Mouse (Mus musculus) stomach, postnatal 0 days (tissue): Measurements from ENCODE around the gene Btbd17. TPM values are rescaled to one million over a fixed set of nuclear protein-coding genes. Genes with fewer than 3 reads are reported as not detected.
A peak's percentile ranks its signal among the peaks of the same experiment; 100 is the strongest.

Experiments
- ATAC-seq: fragments of 200-750 bp; cut with Nextera tagmentation; 2 replicates; pipeline ENCODE4 v1.8.0; 2017; ENCODE audit not compliant: low FRiP score, low TSS enrichment
- DNase-seq: peaks from one replicate; pipeline ENCODE4 v3.0.0-alpha.2; 2016; ENCODE audit warnings: low spot score
- H3K27ac ChIP-seq: fragments of 300-500 bp; sonication (generic); replicated peaks from 2 replicates; pipeline ENCODE4 v1.5.1; 2014; ENCODE audit warnings: mild to moderate bottlenecking, control low read depth
- H3K27me3 ChIP-seq: fragments of 300-500 bp; sonication (generic); 2 replicates; pipeline ENCODE4 v1.6.1; 2014; ENCODE audit warnings: low read length; ENCODE audit not compliant: control insufficient read depth, insufficient read depth
- H3K36me3 ChIP-seq: fragments of 300-500 bp; sonication (generic); 2 replicates; pipeline ENCODE4 v1.6.1; 2014; ENCODE audit warnings: low read length, mixed read lengths; ENCODE audit not compliant: control insufficient read depth, insufficient read depth
- H3K4me1 ChIP-seq: fragments of 300-500 bp; sonication (generic); replicated peaks from 2 replicates; pipeline ENCODE4 v1.6.1; 2014; ENCODE audit warnings: antibody characterized with exemption; ENCODE audit not compliant: control insufficient read depth, insufficient read depth
- H3K4me2 ChIP-seq: fragments of 300-500 bp; sonication (generic); replicated peaks from 2 replicates; pipeline ENCODE4 v1.6.1; 2014; ENCODE audit warnings: low read depth, mild to moderate bottlenecking, control low read depth, moderate library complexity
- H3K4me3 ChIP-seq: fragments of 300-500 bp; sonication (generic); 2 replicates; pipeline ENCODE4 v1.5.1; 2014; ENCODE audit warnings: low read depth, low read length, control low read depth
- H3K9ac ChIP-seq: fragments of 300-500 bp; sonication (generic); 2 replicates; pipeline ENCODE4 v1.6.1; 2014; ENCODE audit warnings: mild to moderate bottlenecking, low read length, control low read depth, mixed read lengths
- H3K9me3 ChIP-seq: fragments of 300-500 bp; sonication (generic); 2 replicates; pipeline ENCODE4 v1.6.1; 2016; ENCODE audit warnings: low read length; ENCODE audit not compliant: control insufficient read depth
- CTCF ChIP-seq: IDR thresholded peaks from 2 replicates; pipeline ENCODE4 v1.5.1; 2016; ENCODE audit warnings: antibody characterized with exemption, low read depth, mild to moderate bottlenecking, moderate library complexity
- EP300 ChIP-seq: optimal IDR thresholded peaks from 2 replicates; pipeline ENCODE3; 2016; ENCODE audit warnings: antibody characterized with exemption
- WGBS: fragments of 180-500 bp; shearing (Covaris S2); extraction: QIAGEN DNeasy Blood & Tissue Kit; methylation state at CpG from one replicate; pipeline ENCODE4 v1.1.7; 2014; 5-methylcytosine and 5-hydroxymethylcytosine counted together
- polyA plus RNA-seq: library from polyadenylated mRNA; unstranded; fragments of >200 nt; fragmentation: Nextera tagmentation; extraction: Ambion mirVana; gene quantifications from 2 replicates; pipeline ENCODE4 v1.2.1, GENCODE M21; 2015

Gene Btbd17
- polyA plus RNA-seq, 1 experiment from 2014 or later, result 0.74 TPM

- WGBS, result 92% methylated on average over 3 of the region's 3 CpGs
Measured at GRCm38 (mm10) chr11:114798624-114799023, 2.9 kb upstream of the Btbd17 start, which contains the start of gene Gpr142. TSS of gene Gpr142 (plus strand) at chr11:114798924.

GRCm38 (mm10) chr11:114797981-114798380 is 2.2 kb upstream of the Btbd17 start:
- no peaks in the 10 kb centered on the region for H3K4me1 ChIP-seq
- TF ChIP-seq CTCF (no peak), EP300 (no peak)
- no peak overlapping the region for H3K27ac ChIP-seq
- no peak overlapping the region for H3K4me3 ChIP-seq
- no peaks in the 10 kb centered on the region for H3K36me3 ChIP-seq
- WGBS, result 76% methylated on average over 3 of the region's 3 CpGs
- H3K27me3 ChIP-seq, result no peaks in the 10 kb centered on the region; the same call in 1 of the 2 replicates
- DNase-seq (no peak), ATAC-seq (no peak)
- H3K4me2 ChIP-seq, result no peak overlapping the region
- H3K9me3 ChIP-seq, result no peaks in the 10 kb centered on the region
- H3K9ac ChIP-seq, result no peak overlapping the region

More at GRCm38 (mm10) chr11:114798624-114799023, 2.9 kb upstream of the Btbd17 start, which contains the start of gene Gpr142:
- H3K4me2 ChIP-seq, result no peak within 1 kb of the TSS
- H3K36me3 ChIP-seq, result no peaks in the 10 kb centered on the region
- no peak within 1 kb of the TSS for H3K9ac ChIP-seq
- TF ChIP-seq EP300 (no peak), CTCF (no peak)
- H3K4me1 ChIP-seq, result no peaks in the 10 kb centered on the region
- no peak for ATAC-seq
- no peaks in the 10 kb centered on the region for H3K27me3 ChIP-seq
- no peak within 1 kb of the TSS for H3K27ac ChIP-seq
- no peaks in the 10 kb centered on the region for H3K9me3 ChIP-seq
- no peak within 1 kb of the TSS for H3K4me3 ChIP-seq
- no peak for DNase-seq

GRCm38 (mm10) chr11:114797176-114797575 is 1.4 kb upstream of the Btbd17 start:
- Histone ChIP-seq H3K4me2 (no peak overlapping the region), H3K4me1 (no peaks in the 10 kb centered on the region), H3K9ac (no peak overlapping the region), H3K36me3 (no peaks in the 10 kb centered on the region), H3K4me3 (no peak overlapping the region), H3K27me3 (peaks cover 2% of the 10 kb centered on the region), H3K27ac (no peak overlapping the region), H3K9me3 (no peaks in the 10 kb centered on the region)
- ATAC-seq (no peak), DNase-seq (no peak)
- WGBS, result 82% methylated on average over 7 of the region's 7 CpGs
- TF ChIP-seq CTCF, result no peak
- TF ChIP-seq EP300, result no peak

- ATAC-seq (peak; percentile 44; the same call in 1 of the 2 replicates), DNase-seq (peak; percentile 61)
- Histone ChIP-seq H3K9ac (peak overlapping the region; percentile 23; the same call in 1 of the 2 replicates), H3K4me3 (peak overlapping the region; percentile 34), H3K36me3 (no peaks in the 10 kb centered on the region), H3K27ac (no peak overlapping the region), H3K27me3 (peaks cover 11% of the 10 kb centered on the region), H3K9me3 (no peaks in the 10 kb centered on the region), H3K4me1 (no peaks in the 10 kb centered on the region; the same call in 1 of the 2 replicates), H3K4me2 (peak overlapping the region; percentile 51)
- TF ChIP-seq CTCF, result peak; percentile 59
- no peak for TF ChIP-seq EP300
- WGBS, result 0% methylated on average over 7 of the region's 7 CpGs
Measured at GRCm38 (mm10) chr11:114795231-114795746, 456 bp downstream of the Btbd17 start.

- ATAC-seq (no peak), DNase-seq (no peak)
- no peak for TF ChIP-seq CTCF
- no peak for TF ChIP-seq EP300
- H3K4me1 ChIP-seq, result no peaks in the 10 kb centered on the region; the same call in 1 of the 2 replicates
- H3K36me3 ChIP-seq, result no peaks in the 10 kb centered on the region
- no peak overlapping the region for H3K4me3 ChIP-seq
- WGBS, result 59% methylated on average over 4 of the region's 4 CpGs
- no peaks in the 10 kb centered on the region for H3K9me3 ChIP-seq
- H3K4me2 ChIP-seq, result peak overlapping the region; percentile 51; the same call in 1 of the 2 replicates
- H3K27ac ChIP-seq, result no peak overlapping the region
- H3K9ac ChIP-seq, result no peak overlapping the region
- peaks cover 11% of the 10 kb centered on the region for H3K27me3 ChIP-seq
Measured at GRCm38 (mm10) chr11:114794691-114795090, 1.1 kb downstream of the Btbd17 start.

GRCm38 (mm10) chr11:114793868-114794545 is 1.7 kb downstream of the Btbd17 start:
- Histone ChIP-seq H3K4me1 (no peaks in the 10 kb centered on the region; the same call in 1 of the 2 replicates), H3K36me3 (no peaks in the 10 kb centered on the region), H3K4me3 (no peak overlapping the region), H3K27me3 (peaks cover 11% of the 10 kb centered on the region), H3K9me3 (no peaks in the 10 kb centered on the region), H3K27ac (no peak overlapping the region), H3K4me2 (no peak overlapping the region), H3K9ac (no peak overlapping the region)
- peak; percentile 28 for DNase-seq
- no peak for TF ChIP-seq EP300
- no peak for TF ChIP-seq CTCF
- WGBS, result 63% methylated on average over 19 of the region's 19 CpGs
- no peak for ATAC-seq
